Mouse (Mus musculus): ENCODE results near the gene Fbxl3.

Gene Fbxl3

DNA sequence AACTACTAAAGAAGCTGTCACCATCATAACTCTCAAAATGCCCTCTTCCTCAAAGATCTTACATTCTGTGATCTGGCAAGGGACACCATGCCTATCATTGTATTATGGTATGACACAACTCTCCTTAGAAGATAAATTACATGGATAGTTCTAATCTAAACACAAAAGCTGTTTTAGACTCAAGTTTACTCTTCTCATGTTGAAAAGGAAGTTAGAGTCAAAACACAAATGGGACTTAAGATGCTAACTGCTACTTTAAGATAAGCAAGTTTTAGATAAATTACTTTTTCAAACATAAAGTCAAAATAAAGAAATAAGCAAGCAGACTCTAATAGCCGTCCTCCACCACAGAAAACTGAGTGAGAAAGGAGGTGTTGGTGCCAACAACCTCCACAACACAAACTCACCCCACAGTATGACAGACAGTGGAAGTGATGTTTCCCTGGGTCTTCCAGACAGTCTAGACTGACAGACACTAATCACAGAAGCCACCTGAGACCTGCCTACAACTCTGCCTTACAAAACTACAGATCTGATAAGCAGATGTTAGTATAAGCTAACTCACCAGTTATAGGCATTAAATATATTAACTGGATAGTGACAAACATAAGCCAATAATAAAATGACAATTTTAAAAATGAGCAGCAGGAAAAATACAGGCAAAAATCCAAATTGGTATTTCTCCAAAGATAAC lies 13.4 kb downstream of the Fbxl3 start:
- DNase-seq (ENCODE audit: low spot score in 2 of 2) = no peak

DNA sequence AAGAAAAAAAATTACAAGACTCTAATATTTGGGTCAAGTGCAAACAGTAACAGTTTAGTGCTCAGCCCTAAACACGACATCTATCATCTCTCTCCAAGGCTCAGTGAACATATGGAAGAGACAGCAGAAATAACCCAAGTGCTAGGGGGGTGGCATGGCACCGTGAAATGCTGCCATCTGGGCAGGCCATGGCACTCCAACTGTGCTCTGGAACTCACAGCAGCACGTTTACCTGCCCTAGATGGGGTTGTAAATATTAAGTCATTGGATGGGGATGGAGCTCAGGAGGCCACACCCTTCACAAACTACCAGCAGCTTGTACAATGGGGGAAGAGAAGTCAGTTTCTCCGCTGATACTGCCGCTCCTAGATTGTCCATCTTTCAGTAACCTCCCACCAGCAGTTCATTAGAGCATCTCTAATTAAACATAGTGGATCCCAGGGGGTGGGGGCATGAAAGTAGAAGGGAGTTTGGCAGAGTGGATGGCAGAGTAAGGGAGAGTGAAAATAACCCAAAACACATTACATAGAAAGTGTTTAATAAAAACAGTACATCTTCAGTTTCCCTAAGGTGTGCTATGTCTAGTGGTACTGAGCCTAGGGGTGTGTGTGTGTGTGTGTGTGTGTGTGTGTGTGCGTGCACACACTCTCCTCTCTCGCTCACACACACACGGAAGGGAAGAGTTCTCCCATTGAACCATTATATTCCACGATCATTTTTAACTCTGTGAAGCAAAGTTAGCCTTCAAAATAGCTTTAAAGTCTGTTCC lies 20.0 kb downstream of the Fbxl3 start:
- no peak for DNase-seq (ENCODE audit: low spot score in 2 of 2)

DNA sequence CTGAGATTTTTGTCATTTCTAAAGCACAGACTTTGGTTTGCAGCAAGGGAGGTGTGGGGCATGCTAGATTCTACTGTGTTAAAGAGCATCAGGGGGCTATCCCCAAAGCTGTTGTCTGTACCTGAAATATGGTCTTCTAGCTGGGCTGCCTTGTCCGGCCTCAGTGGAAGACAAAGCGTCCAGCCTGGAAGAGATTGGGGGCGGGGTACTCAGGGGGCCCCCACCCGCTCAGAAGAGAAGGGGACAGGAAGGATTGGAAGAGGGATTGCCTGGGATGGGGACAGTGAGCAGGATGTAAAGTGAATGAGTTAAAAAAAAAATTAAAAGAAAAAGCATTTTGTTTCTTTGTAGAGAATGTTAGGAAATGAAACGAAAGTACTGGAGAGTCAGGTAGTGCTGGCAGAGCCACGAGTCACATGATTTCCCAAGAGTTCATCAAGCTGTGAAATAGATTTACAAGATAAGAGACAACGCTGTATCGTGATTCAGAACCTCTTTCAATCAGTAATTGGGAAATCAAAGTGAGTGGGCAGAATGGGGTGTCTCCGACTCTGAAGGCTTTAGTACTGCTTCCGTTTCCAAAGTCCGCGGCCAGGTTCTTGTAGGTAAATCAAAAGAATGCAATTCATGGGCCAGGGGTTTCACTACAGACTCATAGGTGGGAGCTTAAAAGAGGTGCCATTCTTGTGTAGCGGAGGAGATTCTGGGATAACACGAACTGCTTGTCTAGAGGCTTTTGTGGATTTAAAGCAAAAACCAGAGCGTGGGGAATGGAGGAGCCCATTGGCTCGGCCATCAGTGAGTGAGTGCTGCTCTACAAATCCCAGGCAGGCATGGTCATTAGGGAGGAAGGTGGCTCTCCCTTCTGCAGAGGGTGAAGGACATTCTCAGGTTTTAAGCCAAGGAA lies 21.1 kb downstream of the Fbxl3 start:
- no peak for DNase-seq (ENCODE audit: low spot score in 2 of 2)

DNA sequence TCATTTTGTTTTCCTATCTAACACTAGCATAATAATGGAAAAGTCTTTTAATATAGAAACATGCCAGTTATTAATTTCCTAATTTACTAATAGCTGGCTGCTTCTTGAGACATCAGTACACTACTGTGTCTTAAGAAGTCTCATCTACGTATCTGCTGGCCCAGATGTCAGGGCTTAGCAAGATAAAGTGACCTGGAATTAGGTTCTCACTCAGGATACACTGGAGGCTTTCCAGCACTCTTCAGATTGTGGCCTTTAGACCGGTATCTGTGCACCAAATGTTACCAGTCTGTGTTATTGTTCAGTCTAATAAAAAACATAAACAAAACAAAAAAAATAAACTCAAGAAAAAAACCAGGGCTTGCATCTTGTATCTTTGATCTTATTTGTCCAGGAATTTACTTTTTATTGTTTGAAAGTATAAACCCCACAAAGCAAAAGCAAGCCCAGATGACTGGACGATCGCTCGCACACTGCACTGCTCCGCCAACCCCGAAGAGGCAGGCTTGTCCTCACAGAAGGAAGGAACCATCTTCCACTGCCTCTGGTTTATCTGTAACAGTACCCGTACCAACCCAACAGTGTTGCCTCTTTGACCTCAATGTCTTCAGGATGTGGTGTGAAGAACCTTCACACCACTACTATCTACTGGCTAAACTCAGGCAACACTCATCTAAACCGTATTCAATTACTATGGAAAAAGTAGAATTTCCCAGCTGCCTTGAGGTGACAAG lies 21.9 kb downstream of the Fbxl3 start:
- DNase-seq (ENCODE audit: low spot score in 2 of 2) = no peak

DNA sequence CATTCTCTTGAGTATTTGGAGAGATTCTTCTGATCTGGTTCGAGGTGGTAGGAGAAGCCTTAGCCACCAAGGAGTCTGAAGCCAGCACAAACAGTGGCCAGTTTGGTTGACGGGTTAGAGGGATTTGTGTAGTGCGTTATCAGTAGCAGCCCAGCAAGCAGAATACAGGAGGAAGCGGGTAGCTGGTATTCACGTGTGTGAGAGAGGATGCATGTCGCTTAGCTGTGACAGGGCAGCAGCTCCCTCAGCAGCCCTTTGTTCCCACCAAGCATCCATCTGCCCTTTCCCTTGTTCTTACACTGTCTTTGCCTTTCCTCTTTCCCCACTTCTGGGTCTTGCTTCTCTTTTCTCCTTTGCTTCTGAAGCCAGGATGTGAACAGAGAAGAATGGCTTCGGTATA lies 24.2 kb downstream of the Fbxl3 start:
- DNase-seq (ENCODE audit: low spot score in 2 of 2) = no peak

DNA sequence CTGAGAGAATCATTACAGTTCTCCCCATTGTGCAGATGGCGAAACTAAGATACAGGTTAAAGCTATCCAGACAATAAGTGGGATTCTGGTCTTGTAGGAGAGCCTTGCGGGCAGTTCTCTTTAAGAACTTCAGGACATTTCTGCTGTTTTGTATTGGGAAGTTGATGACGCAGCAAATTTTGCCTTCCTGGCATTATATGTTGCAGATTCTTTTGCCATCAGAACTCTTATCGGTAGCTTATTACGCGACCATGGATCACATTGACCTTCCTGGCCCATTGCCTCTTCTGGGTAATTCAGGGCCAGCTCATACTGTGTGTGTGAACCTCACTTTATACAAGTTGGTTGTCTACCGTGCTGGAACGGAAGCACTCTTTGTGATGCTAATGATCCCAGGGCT lies 25.5 kb downstream of the Fbxl3 start:
- DNase-seq (ENCODE audit: low spot score in 2 of 2) = no peak

DNA sequence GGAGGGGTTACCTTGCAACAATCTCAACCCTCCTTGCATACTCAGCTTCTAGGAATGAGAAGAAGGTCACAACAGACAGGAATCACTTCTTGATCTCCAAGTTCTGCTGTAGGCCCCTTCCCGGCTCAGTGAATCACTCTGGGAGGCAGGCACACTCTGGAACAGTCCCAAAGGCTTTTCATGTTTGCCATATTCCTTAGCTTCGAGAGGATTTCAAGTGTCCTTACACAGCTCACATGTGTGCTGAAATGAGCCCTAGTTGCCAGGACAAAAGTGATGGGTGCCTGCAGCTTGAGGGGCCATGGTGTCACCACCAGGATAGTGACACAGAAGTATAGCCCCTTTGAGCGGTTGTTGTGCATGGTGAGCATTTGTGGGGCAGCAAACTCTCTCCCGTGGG lies 26.6 kb downstream of the Fbxl3 start:
- no peak for DNase-seq (ENCODE audit: low spot score in 2 of 2)

DNA sequence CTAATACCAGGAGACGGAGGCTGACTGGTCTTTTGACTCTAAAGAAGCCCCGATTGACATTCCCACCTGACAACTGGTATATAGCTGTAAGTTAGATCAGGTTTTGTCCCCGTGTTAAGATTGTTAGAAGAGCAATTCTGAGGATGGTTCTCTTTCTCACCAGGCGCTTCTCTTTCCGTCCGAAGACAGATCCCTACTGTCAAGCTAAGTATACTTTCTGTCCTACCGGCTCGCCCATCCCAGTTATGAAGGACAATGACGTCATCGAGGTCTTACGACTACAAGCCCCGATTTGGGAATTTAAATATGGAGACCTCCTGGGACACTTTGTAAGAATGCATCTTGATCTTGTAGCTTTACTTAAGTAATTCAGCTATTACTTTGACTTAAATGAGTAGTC lies 27.9 kb downstream of the Fbxl3 start:
- no peak for DNase-seq (ENCODE audit: low spot score in 2 of 2)

DNA sequence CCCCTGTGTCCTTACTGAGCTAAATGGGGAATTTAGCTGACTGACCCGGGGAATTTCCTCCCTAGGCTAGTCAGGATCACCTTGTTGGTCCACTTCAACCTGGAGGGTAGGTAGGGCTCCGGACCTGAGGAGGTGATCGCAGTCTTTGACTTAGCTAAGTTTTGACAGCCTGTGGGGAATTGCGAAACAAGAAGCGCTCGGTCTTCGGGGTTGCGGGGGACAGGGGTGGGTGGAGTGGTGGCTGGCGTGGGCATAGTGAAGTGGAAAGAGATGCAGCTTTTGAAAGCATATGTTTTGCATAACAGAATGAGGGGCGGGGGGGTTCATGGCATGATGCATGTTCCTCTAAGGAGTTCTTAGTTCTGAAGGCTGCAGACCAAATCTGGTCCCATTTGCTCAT lies 28.6 kb downstream of the Fbxl3 start:
- peak in 1 of 2 experiments; percentile 31 for DNase-seq (ENCODE audit: low spot score in 2 of 2)

DNA sequence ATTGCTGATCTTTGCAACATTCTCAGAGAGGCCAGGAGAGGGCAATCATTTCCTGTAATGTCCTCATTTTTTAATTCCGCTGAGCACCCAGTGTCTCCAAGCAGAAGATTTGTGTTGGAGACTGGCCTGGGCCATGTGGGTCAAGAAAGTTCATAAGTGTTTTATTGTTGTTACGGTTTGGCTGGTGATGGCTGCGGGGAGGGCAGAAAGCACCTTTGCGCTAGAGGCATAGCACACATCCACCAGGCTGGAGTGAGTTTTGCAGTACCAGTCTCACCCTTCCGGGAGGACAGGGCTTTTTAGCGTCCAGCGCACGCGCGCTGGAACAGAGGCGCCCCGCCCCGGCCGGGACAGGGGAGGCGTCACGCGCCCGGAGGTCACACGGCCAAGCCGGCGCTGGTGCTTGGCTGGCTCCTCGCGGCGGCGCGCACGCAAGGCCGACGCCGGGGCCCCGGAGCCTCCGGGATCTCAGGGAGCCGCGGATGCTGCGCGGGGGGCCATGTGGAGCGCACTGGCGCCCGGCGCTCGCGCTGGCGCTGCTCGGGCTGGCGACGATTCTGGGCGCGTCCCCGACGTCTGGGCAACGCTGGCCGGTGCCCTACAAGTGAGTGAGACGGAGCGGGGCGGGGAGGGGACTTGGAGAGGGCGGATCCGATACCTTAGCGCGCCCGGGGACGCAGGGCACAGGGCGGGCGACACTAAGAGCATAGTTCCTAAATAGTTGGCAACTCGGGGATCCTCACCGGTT lies 29.3 kb downstream of the Fbxl3 start, which contains the start of gene Cln5:
Gene Cln5, plus strand, starts transcription at position 353 of the 748 bp plus-strand sequence.
- DNase-seq (ENCODE audit: low spot score in 2 of 2) = peak; percentile 91 to 95

DNA sequence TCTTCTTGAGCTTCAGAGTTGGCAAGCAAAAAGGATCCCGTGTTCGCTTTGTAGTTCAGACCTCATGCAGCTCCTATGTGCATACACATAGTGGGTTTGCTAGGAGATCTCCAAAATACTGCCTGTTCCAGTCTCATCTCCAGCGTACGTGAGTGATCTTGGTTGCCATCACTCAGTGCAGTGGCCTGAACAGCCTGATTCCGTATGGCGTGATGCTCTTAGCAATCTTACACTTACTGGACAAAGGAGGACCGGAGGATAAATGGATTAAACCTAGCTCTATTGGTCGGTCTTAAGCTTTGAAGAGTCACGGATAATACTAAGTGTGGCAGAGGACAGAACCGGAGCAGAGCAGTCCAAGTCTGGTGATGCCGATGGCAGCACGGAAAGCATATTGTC lies 29.9 kb downstream of the Fbxl3 start:
- no peak for DNase-seq (ENCODE audit: low spot score in 2 of 2)

DNA sequence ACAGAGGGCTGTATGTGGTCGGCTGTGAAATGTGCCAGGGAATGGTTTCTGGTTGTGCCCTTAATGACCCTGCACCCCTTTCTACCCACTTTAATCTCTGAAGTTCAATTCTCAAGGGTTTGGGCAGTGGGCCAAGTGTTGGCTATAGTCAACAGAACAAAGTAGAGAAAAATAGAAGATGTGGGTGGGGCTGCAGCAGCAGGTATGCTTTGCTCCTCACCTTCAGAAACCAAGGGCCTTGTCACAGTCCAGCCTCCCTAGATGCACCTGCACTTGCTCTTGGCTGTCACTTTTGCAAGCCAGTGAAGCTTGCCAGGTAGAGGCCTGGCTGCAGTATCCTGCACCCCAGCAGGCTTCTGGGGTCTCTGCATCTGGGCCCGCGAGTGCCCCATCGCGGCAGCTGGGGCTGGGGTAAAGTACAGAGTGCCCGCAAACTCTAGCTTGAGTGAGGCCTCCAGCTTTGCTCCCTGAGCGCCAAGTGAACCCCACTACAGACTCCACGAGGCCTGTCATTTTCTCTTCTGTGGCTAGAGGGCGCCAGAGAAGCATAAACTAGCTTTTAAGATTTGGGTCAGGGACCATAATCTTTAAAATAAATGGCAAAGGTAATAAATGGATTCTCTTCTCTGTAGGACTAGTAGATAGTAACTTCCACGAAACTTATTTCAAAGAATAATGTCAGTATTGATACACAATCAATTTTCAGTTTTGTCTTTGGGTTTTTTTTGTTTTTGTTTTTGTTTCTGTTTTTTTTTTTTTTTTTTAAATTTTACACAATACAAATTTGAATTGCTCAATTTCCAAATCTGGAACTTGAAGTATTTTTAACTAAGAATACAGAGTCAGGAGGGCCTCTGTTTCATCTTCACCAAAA lies 33.8 kb downstream of the Fbxl3 start:
- peak; percentile 54 to 70 for DNase-seq (ENCODE audit: low spot score in 2 of 2)

DNA sequence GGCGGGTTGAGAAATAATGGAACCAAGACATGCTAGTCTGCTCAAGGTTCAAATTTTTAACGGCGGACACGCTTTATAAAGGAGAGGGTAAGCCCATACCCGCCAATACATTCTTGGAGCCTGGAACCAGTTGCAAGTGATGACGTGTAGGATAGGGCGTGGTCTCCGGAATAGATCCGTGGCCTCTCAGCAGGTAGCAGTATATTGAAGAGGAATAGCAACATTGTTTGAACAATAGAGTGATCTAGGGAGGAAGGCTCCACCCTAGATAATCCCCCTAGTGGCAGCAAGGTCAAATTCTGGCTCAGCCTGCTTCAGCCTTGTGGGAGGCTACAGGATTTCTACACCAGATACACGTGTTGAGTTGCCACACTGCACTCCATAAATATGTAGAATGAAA lies 39.9 kb downstream of the Fbxl3 start:
- DNase-seq (ENCODE audit: low spot score in 2 of 2) = no peak

DNA sequence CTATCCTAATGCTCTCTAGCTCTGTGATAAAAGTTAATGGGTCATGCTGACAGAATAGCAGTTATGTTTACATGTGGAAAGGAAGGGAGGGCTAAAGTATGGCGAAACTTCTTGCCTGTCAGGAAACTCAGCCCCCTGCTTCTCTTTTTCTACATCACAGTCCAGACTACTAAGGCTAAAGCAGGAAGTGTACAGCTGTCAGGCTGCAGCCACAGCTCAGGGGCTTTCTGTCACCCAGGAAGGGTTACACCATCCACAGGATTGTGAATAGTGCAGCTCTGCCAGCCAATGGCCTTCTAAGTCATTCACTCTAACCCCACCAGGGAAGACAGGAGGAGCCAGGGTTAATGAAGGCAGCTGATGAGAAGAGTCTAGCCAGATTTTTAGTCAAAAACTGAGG lies 40.4 kb downstream of the Fbxl3 start:
- no peak for DNase-seq (ENCODE audit: low spot score in 2 of 2)

DNA sequence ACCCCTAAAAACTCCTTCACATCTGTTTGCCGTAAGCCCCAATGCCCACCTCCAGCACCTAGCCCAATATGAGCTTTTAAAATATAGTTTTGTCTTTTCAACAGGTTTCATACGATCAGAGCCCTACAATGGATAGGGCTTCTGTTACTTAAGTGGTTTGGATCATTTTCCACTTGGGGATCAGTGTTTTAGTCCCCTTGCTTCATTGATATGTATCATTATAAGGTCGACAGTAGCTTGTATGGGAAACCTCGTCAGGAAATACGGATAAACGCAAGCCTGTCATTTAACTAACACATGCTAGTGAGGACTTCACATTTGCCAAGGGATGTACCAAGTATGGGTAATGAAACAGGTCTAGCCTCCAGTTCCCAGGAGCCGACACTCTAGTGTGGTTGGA lies 42.8 kb downstream of the Fbxl3 start:
- no peak for DNase-seq (ENCODE audit: low spot score in 2 of 2)

DNA sequence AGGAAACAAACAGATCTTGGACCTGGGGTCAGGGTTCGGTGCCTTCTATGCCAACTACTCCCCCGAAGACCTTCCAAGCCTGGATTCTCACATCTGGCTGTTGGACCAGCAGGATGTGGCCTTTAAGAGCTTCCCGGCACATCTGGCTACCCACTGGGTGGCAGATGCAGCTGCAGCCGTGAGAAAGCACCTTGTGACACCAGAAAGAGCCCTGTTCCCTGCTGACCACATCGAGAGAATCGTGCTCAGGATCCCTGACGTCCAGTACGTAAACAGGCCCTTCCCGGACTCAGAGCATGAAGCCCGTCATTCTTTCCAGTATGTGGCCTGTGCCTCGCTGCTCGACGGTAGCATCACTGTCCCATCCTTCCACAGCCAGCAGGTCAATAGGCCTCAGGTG lies 44.6 kb downstream of the Fbxl3 start:
- no peak for DNase-seq (ENCODE audit: low spot score in 2 of 2)

DNA sequence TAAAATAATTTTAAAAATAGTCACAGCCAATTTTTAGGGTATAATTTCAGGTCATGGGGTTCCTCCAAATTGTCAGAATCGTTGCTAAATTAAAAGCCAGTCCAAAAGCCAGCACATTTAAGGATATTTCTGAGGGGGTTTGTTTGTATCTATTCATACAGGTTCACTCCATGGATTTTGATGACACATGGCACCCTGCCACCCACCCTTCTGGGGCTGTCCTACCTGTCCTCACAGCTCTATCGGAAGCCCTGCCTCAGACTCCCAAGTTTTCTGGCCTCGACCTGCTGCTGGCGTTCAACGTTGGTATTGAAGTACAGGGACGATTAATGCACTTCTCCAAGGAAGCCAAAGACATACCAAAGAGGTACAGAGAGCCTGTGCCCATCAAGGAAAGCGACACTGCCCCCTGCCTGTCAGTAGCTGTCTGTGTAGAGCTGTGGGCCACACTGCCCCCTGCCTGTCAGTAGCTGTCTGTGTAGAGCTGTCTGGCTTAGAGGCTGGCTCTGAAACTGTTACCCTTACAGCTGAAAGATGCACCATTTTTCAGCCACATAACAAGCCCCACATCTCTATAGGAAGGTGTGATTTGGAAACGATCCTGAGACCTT lies 48.1 kb downstream of the Fbxl3 start:
- peak; percentile 81 for DNase-seq (ENCODE audit: low spot score in 2 of 2)

DNA sequence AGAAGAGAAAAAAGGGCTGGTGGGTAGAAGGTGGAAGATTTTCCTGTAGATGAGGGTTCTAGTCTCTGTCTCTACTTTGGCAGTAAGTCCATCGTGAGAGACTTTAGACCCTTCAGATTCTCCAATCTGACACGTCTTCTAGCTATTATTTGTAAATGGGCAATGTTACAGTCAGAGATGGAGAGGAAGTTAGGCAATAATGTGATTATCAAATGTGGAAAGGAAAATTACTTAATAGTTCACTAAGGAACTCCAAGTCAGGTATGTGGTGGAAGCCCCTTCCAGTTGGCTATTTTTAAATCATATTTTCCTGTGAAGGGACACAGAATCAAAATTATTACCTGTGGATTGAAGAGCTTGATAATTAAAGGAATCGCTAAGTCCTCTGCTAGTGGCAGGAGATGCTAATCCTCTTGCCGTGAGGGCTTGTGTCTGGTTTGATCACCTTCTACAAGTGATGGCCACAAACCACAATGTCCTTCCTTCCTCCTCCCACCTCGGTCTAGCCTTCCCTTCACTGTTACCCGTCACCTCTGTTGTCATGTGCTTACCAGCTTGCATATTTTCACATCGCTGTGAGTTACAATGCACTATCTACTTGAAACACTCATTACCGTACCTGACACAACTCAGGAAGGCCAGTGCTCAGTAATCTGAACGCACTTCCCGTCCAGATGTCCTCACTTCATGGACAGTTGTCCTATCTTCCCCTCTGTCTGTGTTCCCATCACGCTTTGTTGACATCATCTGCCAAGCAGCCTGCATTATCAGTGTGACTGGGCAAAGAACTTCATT lies 50.9 kb downstream of the Fbxl3 start:
- DNase-seq (ENCODE audit: low spot score in 2 of 2) = no peak

DNA sequence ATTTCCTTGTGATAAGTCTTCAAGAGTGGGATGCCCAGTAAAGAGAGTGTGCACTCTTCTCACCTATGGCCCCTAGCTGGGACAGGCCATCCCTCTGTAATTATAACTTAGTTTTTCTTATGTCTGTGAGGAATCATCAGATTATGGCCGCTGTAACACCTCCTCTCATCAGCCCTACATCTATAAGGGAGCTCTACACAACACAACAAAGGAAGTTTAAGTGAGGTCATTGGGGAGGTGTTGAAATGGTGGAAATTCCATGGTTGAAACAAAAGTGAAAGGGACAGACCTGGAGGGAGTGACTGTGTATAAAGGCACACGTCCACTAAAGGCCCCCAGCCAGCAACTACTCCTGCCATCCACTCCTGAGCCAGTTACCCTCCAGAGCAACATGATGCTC lies 52.7 kb downstream of the Fbxl3 start, which contains the start of gene Acod1:
Gene Acod1, plus strand, starts transcription at position 301 of the 400 bp plus-strand sequence.
- DNase-seq (ENCODE audit: low spot score in 2 of 2) = no peak
